Mouse (Mus musculus): Measurements from ENCODE around the gene Ptch1. TPM values are rescaled to one million over a fixed set of nuclear protein-coding genes. Genes with fewer than 3 reads are reported as not detected.

Gene Ptch1
- polyA plus RNA-seq, 1 experiment from 2014 or later, result 9.7 TPM

GRCm38 (mm10) chr13:63565320-63566017 lies 7.9 kb downstream of the Ptch1 start:
- Histone ChIP-seq H3K4me2 (ENCODE audit: low read length) (peak overlapping the region; percentile 98), H3K36me3 (ENCODE audit: control insufficient read depth, insufficient read depth, low read length) (no peaks in the 10 kb centered on the region), H3K27me3 (replicated peaks; ENCODE audit: control insufficient read depth, insufficient read depth, low read length) (peaks cover 14% of the 10 kb centered on the region), H3K4me3 (ENCODE audit: low read depth, low read length) (peak overlapping the region; percentile 85), H3K9ac (ENCODE audit: low read length) (peak overlapping the region; percentile 89), H3K9me3 (replicated peaks; ENCODE audit: control insufficient read depth, low read length) (no peaks in the 10 kb centered on the region), H3K27ac (ENCODE audit: low read depth, low read length) (peak overlapping the region; percentile 98), H3K4me1 (ENCODE audit: control insufficient read depth, insufficient read depth, low read length) (peaks cover 28% of the 10 kb centered on the region)
- ATAC-seq (no peak), DNase-seq (ENCODE audit: low spot score) (peak; percentile 37)
- under 1% methylated on average over 95 of the region's 99 CpGs for WGBS

- Histone ChIP-seq H3K4me2 (ENCODE audit: low read length) (peak overlapping the region; percentile 98), H3K36me3 (ENCODE audit: control insufficient read depth, insufficient read depth, low read length) (no peaks in the 10 kb centered on the region), H3K9me3 (replicated peaks; ENCODE audit: control insufficient read depth, low read length) (no peaks in the 10 kb centered on the region), H3K9ac (ENCODE audit: low read length) (peak overlapping the region; percentile 89), H3K4me1 (ENCODE audit: control insufficient read depth, insufficient read depth, low read length) (peaks cover 30% of the 10 kb centered on the region), H3K4me3 (ENCODE audit: low read depth, low read length) (peak overlapping the region; percentile 85), H3K27ac (ENCODE audit: low read depth, low read length) (peak overlapping the region; percentile 98), H3K27me3 (replicated peaks; ENCODE audit: control insufficient read depth, insufficient read depth, low read length) (peaks cover 9% of the 10 kb centered on the region)
- no peak for ATAC-seq
- DNase-seq (ENCODE audit: low spot score), result peak; percentile 71
- WGBS, result under 1% methylated on average over 36 of the region's 36 CpGs
Measured at GRCm38 (mm10) chr13:63564626-63565319, 8.6 kb downstream of the Ptch1 start.

- H3K36me3 ChIP-seq (ENCODE audit: control insufficient read depth, insufficient read depth, low read length), result no peaks in the 10 kb centered on the region
- H3K27ac ChIP-seq (ENCODE audit: low read depth, low read length), result peak overlapping the region; percentile 98
- peaks cover 2% of the 10 kb centered on the region for H3K27me3 ChIP-seq (replicated peaks; ENCODE audit: control insufficient read depth, insufficient read depth, low read length)
- H3K4me2 ChIP-seq (ENCODE audit: low read length), result peak overlapping the region; percentile 98
- peak; percentile 35 for DNase-seq (ENCODE audit: low spot score)
- H3K4me3 ChIP-seq (ENCODE audit: low read depth, low read length), result peak overlapping the region; percentile 85
- H3K4me1 ChIP-seq (ENCODE audit: control insufficient read depth, insufficient read depth, low read length), result peaks cover 26% of the 10 kb centered on the region
- peak overlapping the region; percentile 89 for H3K9ac ChIP-seq (ENCODE audit: low read length)
- under 1% methylated on average over 51 of the region's 51 CpGs for WGBS
- H3K9me3 ChIP-seq (replicated peaks; ENCODE audit: control insufficient read depth, low read length), result no peaks in the 10 kb centered on the region
- ATAC-seq, result no peak
Measured at GRCm38 (mm10) chr13:63563781-63564625, 9.4 kb downstream of the Ptch1 start.

GRCm38 (mm10) chr13:63562972-63563780 lies 10.2 kb downstream of the Ptch1 start:
- peak; percentile 66 for ATAC-seq
- WGBS, result under 1% methylated on average over 48 of the region's 51 CpGs

GRCm38 (mm10) chr13:63562141-63562971 lies 11.0 kb downstream of the Ptch1 start:
- ATAC-seq (no peak), DNase-seq (ENCODE audit: low spot score) (no peak)
- Histone ChIP-seq H3K36me3 (ENCODE audit: control insufficient read depth, insufficient read depth, low read length) (no peaks in the 10 kb centered on the region), H3K9me3 (replicated peaks; ENCODE audit: control insufficient read depth, low read length) (no peaks in the 10 kb centered on the region), H3K4me1 (ENCODE audit: control insufficient read depth, insufficient read depth, low read length) (peaks cover 28% of the 10 kb centered on the region), H3K4me3 (ENCODE audit: low read depth, low read length) (peak overlapping the region; percentile 85), H3K27ac (ENCODE audit: low read depth, low read length) (peak overlapping the region; percentile 98; the same call in 1 of the 2 replicates), H3K9ac (ENCODE audit: low read length) (peak overlapping the region; percentile 89), H3K4me2 (ENCODE audit: low read length) (peak overlapping the region; percentile 98), H3K27me3 (replicated peaks; ENCODE audit: control insufficient read depth, insufficient read depth, low read length) (no peaks in the 10 kb centered on the region; the same call in 1 of the 2 replicates)
- WGBS, result under 1% methylated on average over 7 of the region's 7 CpGs

More at GRCm38 (mm10) chr13:63562972-63563780, 10.2 kb downstream of the Ptch1 start:
- no peaks in the 10 kb centered on the region for H3K36me3 ChIP-seq (ENCODE audit: control insufficient read depth, insufficient read depth, low read length)
- peaks cover 22% of the 10 kb centered on the region for H3K4me1 ChIP-seq (ENCODE audit: control insufficient read depth, insufficient read depth, low read length)
- peak overlapping the region; percentile 98 for H3K27ac ChIP-seq (ENCODE audit: low read depth, low read length)
- peak overlapping the region; percentile 98 for H3K4me2 ChIP-seq (ENCODE audit: low read length)
- peak overlapping the region; percentile 85 for H3K4me3 ChIP-seq (ENCODE audit: low read depth, low read length)
- H3K9ac ChIP-seq (ENCODE audit: low read length), result peak overlapping the region; percentile 89
- H3K27me3 ChIP-seq (replicated peaks; ENCODE audit: control insufficient read depth, insufficient read depth, low read length), result no peaks in the 10 kb centered on the region; the same call in 1 of the 2 replicates
- DNase-seq (ENCODE audit: low spot score), result peak; percentile 86
- H3K9me3 ChIP-seq (replicated peaks; ENCODE audit: control insufficient read depth, low read length), result no peaks in the 10 kb centered on the region

- 65% methylated on average over 8 of the region's 8 CpGs for WGBS
- H3K27me3 ChIP-seq (replicated peaks; ENCODE audit: control insufficient read depth, insufficient read depth, low read length), result peaks cover 5% of the 10 kb centered on the region; the same call in 1 of the 2 replicates
- 0 out of 2 replicates have a peak overlapping the region, but pooled peaks have one; percentile 8 for H3K4me2 ChIP-seq (ENCODE audit: low read length)
- H3K4me1 ChIP-seq (ENCODE audit: control insufficient read depth, insufficient read depth, low read length), result peaks cover 60% of the 10 kb centered on the region
- H3K36me3 ChIP-seq (ENCODE audit: control insufficient read depth, insufficient read depth, low read length), result no peaks in the 10 kb centered on the region
- H3K9me3 ChIP-seq (replicated peaks; ENCODE audit: control insufficient read depth, low read length), result no peaks in the 10 kb centered on the region
- no peak overlapping the region for H3K27ac ChIP-seq (ENCODE audit: low read depth, low read length)
- no peak for ATAC-seq
- no peak overlapping the region for H3K9ac ChIP-seq (ENCODE audit: low read length)
- no peak overlapping the region for H3K4me3 ChIP-seq (ENCODE audit: low read depth, low read length)
- no peak for DNase-seq (ENCODE audit: low spot score)
Measured at GRCm38 (mm10) chr13:63558297-63558890, 15.0 kb downstream of the Ptch1 start.

GRCm38 (mm10) chr13:63556431-63556830 lies 17.0 kb downstream of the Ptch1 start:
- 19% methylated on average over 1 of the region's 1 CpGs for WGBS
- no peak overlapping the region for H3K4me3 ChIP-seq (ENCODE audit: low read depth, low read length)

More at GRCm38 (mm10) chr13:63556431-63556830, 17.0 kb downstream of the Ptch1 start:
- H3K9ac ChIP-seq (ENCODE audit: low read length), result no peak overlapping the region
- ATAC-seq, result no peak
- no peaks in the 10 kb centered on the region for H3K9me3 ChIP-seq (replicated peaks; ENCODE audit: control insufficient read depth, low read length)
- DNase-seq (ENCODE audit: low spot score), result peak; percentile 19
- H3K27me3 ChIP-seq (replicated peaks; ENCODE audit: control insufficient read depth, insufficient read depth, low read length), result peaks cover 5% of the 10 kb centered on the region; the same call in 1 of the 2 replicates
- peaks cover 70% of the 10 kb centered on the region for H3K4me1 ChIP-seq (ENCODE audit: control insufficient read depth, insufficient read depth, low read length)
- H3K4me2 ChIP-seq (ENCODE audit: low read length), result peak overlapping the region; percentile 37; the same call in 1 of the 2 replicates
- H3K27ac ChIP-seq (ENCODE audit: low read depth, low read length), result no peak overlapping the region
- no peaks in the 10 kb centered on the region for H3K36me3 ChIP-seq (ENCODE audit: control insufficient read depth, insufficient read depth, low read length)
